Mouse (Mus musculus) liver, embryonic 11.5 days (tissue): ENCODE results near the gene Smim6. TPM values are rescaled to one million over a fixed set of nuclear protein-coding genes. Genes with fewer than 3 reads are reported as not detected.

Source experiments
- ATAC-seq: fragments of 200-750 bp; cut with Nextera tagmentation; replicated peaks from 2 replicates; pipeline ENCODE4 v1.8.0; 2017; ENCODE audit warnings: moderate number of reproducible peaks, mild to moderate bottlenecking, moderate TSS enrichment, moderate library complexity; ENCODE audit not compliant: low FRiP score
- DNase-seq: peaks from one replicate; pipeline ENCODE4 v3.0.0-alpha.2; 2017; ENCODE audit warnings: low spot score
- H3K27ac ChIP-seq: fragments of 300-500 bp; sonication (generic); 2 replicates; pipeline ENCODE4 v1.5.1; 2014; ENCODE audit warnings: mild to moderate bottlenecking, low read depth, low read length, control low read depth
- H3K27me3 ChIP-seq: fragments of 300-500 bp; sonication (generic); replicated peaks from 2 replicates; pipeline ENCODE4 v1.6.1; 2014; ENCODE audit warnings: low read length, mixed read lengths; ENCODE audit not compliant: control insufficient read depth, insufficient read depth
- H3K36me3 ChIP-seq: fragments of 300-500 bp; sonication (generic); 2 replicates; pipeline ENCODE4 v1.6.1; 2014; ENCODE audit warnings: mild to moderate bottlenecking, low read length, moderate library complexity, mixed read lengths; ENCODE audit not compliant: control insufficient read depth, insufficient read depth
- H3K4me1 ChIP-seq: fragments of 300-500 bp; sonication (generic); replicated peaks from 2 replicates; pipeline ENCODE4 v1.6.1; 2014; ENCODE audit warnings: low read length, mixed read lengths; ENCODE audit not compliant: control insufficient read depth, insufficient read depth
- H3K4me2 ChIP-seq: fragments of 300-500 bp; sonication (generic); 2 replicates; pipeline ENCODE4 v1.6.1; 2014; ENCODE audit warnings: mild to moderate bottlenecking, control low read depth, moderate library complexity
- H3K4me3 ChIP-seq: fragments of 300-500 bp; sonication (generic); 2 replicates; pipeline ENCODE4 v1.5.1; 2014; ENCODE audit warnings: low read depth, low read length, control low read depth
- H3K9ac ChIP-seq: fragments of 300-500 bp; sonication (generic); 2 replicates; pipeline ENCODE4 v1.6.1; 2014; ENCODE audit warnings: low read depth, low read length, control low read depth
- H3K9me3 ChIP-seq: fragments of 300-500 bp; sonication (generic); 2 replicates; pipeline ENCODE4 v1.6.1; 2016; ENCODE audit warnings: low read length, inconsistent platforms, mixed read lengths; ENCODE audit not compliant: control insufficient read depth
- WGBS: fragments of 180-500 bp; shearing (Covaris S2); extraction: QIAGEN DNeasy Blood & Tissue Kit; methylation state at CpG from one replicate; pipeline ENCODE4 v1.1.7; 2014; 5-methylcytosine and 5-hydroxymethylcytosine counted together
- polyA plus RNA-seq: library from polyadenylated mRNA; unstranded; fragments of >200 nt; fragmentation: Nextera tagmentation; extraction: Ambion mirVana; gene quantifications from 2 replicates; pipeline ENCODE4 v1.2.1, GENCODE M21; 2014

Gene Smim6
- polyA plus RNA-seq, 1 experiment from 2014 or later: 3.5 TPM

- H3K4me3 ChIP-seq: peak overlapping the region; percentile 88
- DNase-seq: no peak
- peak overlapping the region; percentile 96 for H3K4me2 ChIP-seq
- H3K9ac ChIP-seq: peak overlapping the region; percentile 78
- H3K4me1 ChIP-seq: peaks cover 17% of the 10 kb centered on the region
- no peaks in the 10 kb centered on the region for H3K27me3 ChIP-seq
- peak; percentile 39 for ATAC-seq
- H3K36me3 ChIP-seq: peaks cover 3% of the 10 kb centered on the region; the same call in 1 of the 2 replicates
- no peak overlapping the region for H3K27ac ChIP-seq
- WGBS: under 1% methylated on average over 16 of the region's 16 CpGs
- H3K9me3 ChIP-seq: no peaks in the 10 kb centered on the region
Measured at GRCm38 (mm10) chr11:115933747-115934110, 21.9 kb downstream of the Smim6 start.

GRCm38 (mm10) chr11:115939690-115940329 lies 28.0 kb downstream of the Smim6 start:
- peaks cover under 1% of the 10 kb centered on the region for H3K4me1 ChIP-seq
- WGBS: 37% methylated on average over 6 of the region's 6 CpGs
- no peak overlapping the region for H3K27ac ChIP-seq
- peaks cover 15% of the 10 kb centered on the region for H3K36me3 ChIP-seq
- no peak overlapping the region for H3K4me3 ChIP-seq
- DNase-seq (peak; percentile 43), ATAC-seq (no peak)
- no peak overlapping the region for H3K4me2 ChIP-seq
- no peak overlapping the region for H3K9ac ChIP-seq
- H3K9me3 ChIP-seq: no peaks in the 10 kb centered on the region
- H3K27me3 ChIP-seq: no peaks in the 10 kb centered on the region

- H3K4me3 ChIP-seq: no peak overlapping the region
- H3K4me1 ChIP-seq: no peaks in the 10 kb centered on the region
- 89% methylated on average over 7 of the region's 7 CpGs for WGBS
- H3K9me3 ChIP-seq: no peaks in the 10 kb centered on the region
- no peaks in the 10 kb centered on the region for H3K27me3 ChIP-seq
- H3K27ac ChIP-seq: no peak overlapping the region
- peaks cover 25% of the 10 kb centered on the region for H3K36me3 ChIP-seq
- no peak for ATAC-seq
- no peak overlapping the region for H3K9ac ChIP-seq
- DNase-seq: no peak
- no peak overlapping the region for H3K4me2 ChIP-seq
Measured at GRCm38 (mm10) chr11:115941980-115942379, 30.2 kb downstream of the Smim6 start.

- H3K9me3 ChIP-seq: no peaks in the 10 kb centered on the region
- no peak overlapping the region for H3K27ac ChIP-seq
- DNase-seq: no peak
- H3K4me2 ChIP-seq: no peak overlapping the region
- H3K27me3 ChIP-seq: no peaks in the 10 kb centered on the region
- peaks cover 21% of the 10 kb centered on the region for H3K36me3 ChIP-seq
- WGBS: 89% methylated on average over 8 of the region's 8 CpGs
- H3K4me1 ChIP-seq: no peaks in the 10 kb centered on the region
- ATAC-seq: no peak
- H3K4me3 ChIP-seq: no peak overlapping the region
- H3K9ac ChIP-seq: no peak overlapping the region
Measured at GRCm38 (mm10) chr11:115945247-115945646, 33.4 kb downstream of the Smim6 start.

GRCm38 (mm10) chr11:115946221-115946828 lies 34.5 kb downstream of the Smim6 start:
- no peak overlapping the region for H3K4me3 ChIP-seq
- no peaks in the 10 kb centered on the region for H3K4me1 ChIP-seq
- H3K27ac ChIP-seq: no peak overlapping the region
- WGBS: 86% methylated on average over 9 of the region's 9 CpGs
- H3K4me2 ChIP-seq: no peak overlapping the region
- no peak overlapping the region for H3K9ac ChIP-seq
- no peaks in the 10 kb centered on the region for H3K9me3 ChIP-seq
- DNase-seq (no peak), ATAC-seq (no peak)
- H3K36me3 ChIP-seq: peaks cover 22% of the 10 kb centered on the region
- H3K27me3 ChIP-seq: no peaks in the 10 kb centered on the region

GRCm38 (mm10) chr11:115948316-115948715 lies 36.5 kb downstream of the Smim6 start:
- ATAC-seq: no peak
- no peak overlapping the region for H3K4me2 ChIP-seq
- peaks cover 30% of the 10 kb centered on the region for H3K36me3 ChIP-seq

GRCm38 (mm10) chr11:115950719-115951118 lies 38.9 kb downstream of the Smim6 start:
- Histone ChIP-seq H3K4me2 (no peak overlapping the region), H3K9me3 (no peaks in the 10 kb centered on the region), H3K27me3 (no peaks in the 10 kb centered on the region), H3K4me3 (no peak overlapping the region), H3K27ac (no peak overlapping the region), H3K4me1 (peaks cover 7% of the 10 kb centered on the region), H3K36me3 (peaks cover 32% of the 10 kb centered on the region), H3K9ac (no peak overlapping the region)
- DNase-seq (no peak), ATAC-seq (no peak)
- 93% methylated on average over 2 of the region's 2 CpGs for WGBS

More at GRCm38 (mm10) chr11:115948316-115948715, 36.5 kb downstream of the Smim6 start:
- Histone ChIP-seq H3K27me3 (no peaks in the 10 kb centered on the region), H3K9me3 (no peaks in the 10 kb centered on the region), H3K4me3 (no peak overlapping the region), H3K27ac (no peak overlapping the region), H3K4me1 (no peaks in the 10 kb centered on the region), H3K9ac (no peak overlapping the region)
- no peak for DNase-seq
- WGBS: 93% methylated on average over 9 of the region's 9 CpGs

- 81% methylated on average over 5 of the region's 5 CpGs for WGBS
- no peak overlapping the region for H3K4me2 ChIP-seq
- no peak for ATAC-seq
- DNase-seq: no peak
- H3K9ac ChIP-seq: no peak overlapping the region
- peaks cover 8% of the 10 kb centered on the region for H3K4me1 ChIP-seq
- peaks cover 30% of the 10 kb centered on the region for H3K36me3 ChIP-seq
- no peaks in the 10 kb centered on the region for H3K27me3 ChIP-seq
- no peak overlapping the region for H3K4me3 ChIP-seq
- no peaks in the 10 kb centered on the region for H3K9me3 ChIP-seq
- no peak overlapping the region for H3K27ac ChIP-seq
Measured at GRCm38 (mm10) chr11:115954712-115955111, 42.9 kb downstream of the Smim6 start.
